ENCODE assay signal across 11 mouse cellular contexts in the genomic region with DNA sequence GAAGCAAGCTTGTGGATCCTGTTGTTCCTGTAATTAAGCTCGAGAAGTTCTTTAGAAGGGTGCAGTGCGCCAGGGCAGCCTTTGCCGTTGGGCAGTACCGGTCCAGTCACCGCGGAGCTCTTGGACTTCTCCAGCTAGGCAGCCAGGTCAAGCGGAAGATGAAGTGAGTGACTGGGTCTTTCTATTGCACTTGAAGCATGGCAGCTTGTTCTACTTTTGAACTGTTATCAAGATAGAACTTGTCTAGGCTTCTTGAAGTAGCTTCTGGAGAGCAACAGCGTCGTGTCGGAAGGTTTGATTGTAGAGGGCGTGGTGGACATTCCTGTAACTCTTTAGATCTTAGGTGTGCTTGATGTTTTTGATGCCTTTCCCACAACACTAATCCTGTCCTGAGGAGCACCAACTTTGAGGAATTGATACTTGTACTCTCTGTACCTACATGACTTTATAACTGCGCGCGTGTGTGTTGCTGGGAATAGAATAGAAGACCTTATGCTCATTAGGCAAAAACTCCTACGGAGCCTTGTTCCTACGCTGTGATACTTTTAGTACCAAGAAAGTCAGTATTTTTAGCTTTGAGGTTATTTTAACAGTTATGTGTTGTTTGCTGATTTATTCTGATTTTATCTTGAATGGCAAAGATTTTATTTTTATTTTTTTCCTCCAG. TPM values are rescaled to one million over a fixed set of nuclear protein-coding genes. Genes with fewer than 3 reads are reported as not detected.
DNase-seq lines count a peak whose midpoint lies in the region; ATAC-seq and TF ChIP-seq lines count a peak whose summit lies in the region.
"Had no signal": no experiment of that assay in that cellular context is flagged by ENCODE, and none has a peak within 500 bp of the region (broad histone marks: within the 10 kb centered on the region; RNA-seq: fewer than 3 reads in every experiment).

No protein-coding gene starts in this region.

- no peak overlapping the region for H3K9ac ChIP-seq in heart, embryonic 11.5 days (ENCODE audit: low read depth, low read length)
- H3K9ac ChIP-seq in limb, embryonic 15.5 days = no peak overlapping the region
- no peak overlapping the region for H3K9ac ChIP-seq in stomach, embryonic 15.5 days
- H3K9ac ChIP-seq: limb, embryonic 12.5 days had no signal

- no peaks in the 10 kb centered on the region for H3K9me3 ChIP-seq in heart, embryonic 11.5 days (replicated peaks; ENCODE audit: control insufficient read depth, low read length)
- no peaks in the 10 kb centered on the region for H3K9me3 ChIP-seq in limb, embryonic 15.5 days
- H3K9me3 ChIP-seq in stomach, embryonic 15.5 days = no peaks in the 10 kb centered on the region
- H3K9me3 ChIP-seq: limb, embryonic 12.5 days; midbrain, embryonic 10.5 days had no signal

- peaks cover 37% of the 10 kb centered on the region for H3K4me1 ChIP-seq in heart, embryonic 11.5 days (ENCODE audit: control insufficient read depth, insufficient read depth, low read length)
- H3K4me1 ChIP-seq in limb, embryonic 15.5 days = peaks cover 45% of the 10 kb centered on the region
- peaks cover 10% of the 10 kb centered on the region for H3K4me1 ChIP-seq in stomach, embryonic 15.5 days

- H3K4me3 ChIP-seq in heart, embryonic 11.5 days (ENCODE audit: low read depth, low read length) = no peak overlapping the region
- no peak overlapping the region for H3K4me3 ChIP-seq in left cerebral cortex, adult 2 months
- H3K4me3 ChIP-seq in limb, embryonic 15.5 days = no peak overlapping the region
- H3K4me3 ChIP-seq in stomach, embryonic 15.5 days (replicated peaks) = no peak overlapping the region
- H3K4me3 ChIP-seq: limb, embryonic 12.5 days; midbrain, embryonic 10.5 days had no signal

- H3K36me3 ChIP-seq in heart, embryonic 11.5 days (ENCODE audit: control insufficient read depth, insufficient read depth, low read length) = 0 out of 2 replicates have a peak, but pooled peaks cover 2% of the 10 kb centered on the region
- H3K36me3 ChIP-seq in limb, embryonic 15.5 days = peaks cover 9% of the 10 kb centered on the region
- H3K36me3 ChIP-seq in stomach, embryonic 15.5 days = 0 out of 2 replicates have a peak, but pooled peaks cover 4% of the 10 kb centered on the region

- H3K27me3 ChIP-seq in heart, embryonic 11.5 days (ENCODE audit: control insufficient read depth, insufficient read depth, low read length) = no peaks in the 10 kb centered on the region
- no peaks in the 10 kb centered on the region for H3K27me3 ChIP-seq in limb, embryonic 15.5 days
- no peaks in the 10 kb centered on the region for H3K27me3 ChIP-seq in stomach, embryonic 15.5 days (replicated peaks)
- H3K27me3 ChIP-seq: limb, embryonic 12.5 days had no signal

- DNase-seq in heart, postnatal 10 days = no peak
- no peak for DNase-seq in left cerebral cortex, adult 2 months (ENCODE audit: extremely low spot score in 1 of 2, low spot score in 2 of 2)
- DNase-seq in left cerebral cortex, adult 9 months (ENCODE audit: low spot score in 2 of 2) = no peak
- DNase-seq in thymus, postnatal 36 days = no peak
- DNase-seq in urinary bladder, postnatal 4 days (ENCODE audit: low spot score in 2 of 2) = no peak

- no peak overlapping the region for H3K27ac ChIP-seq in heart, embryonic 11.5 days (ENCODE audit: low read depth, low read length)
- peak overlapping the region; percentile 87 for H3K27ac ChIP-seq in left cerebral cortex, adult 2 months
- H3K27ac ChIP-seq in limb, embryonic 15.5 days = 0 out of 2 replicates have a peak overlapping the region, but pooled peaks have one; percentile 11
- 0 out of 2 replicates have a peak overlapping the region, but pooled peaks have one; percentile 49 for H3K27ac ChIP-seq in stomach, embryonic 15.5 days
- H3K27ac ChIP-seq: midbrain, embryonic 10.5 days had no signal

- no peak for TF ChIP-seq CTCF in left cerebral cortex, adult 2 months (IDR thresholded peaks at IDR 0.05)

- ATAC-seq in heart, embryonic 11.5 days (replicated peaks; ENCODE audit: insufficient number of reproducible peaks, low FRiP score, low TSS enrichment) = no peak
- ATAC-seq in limb, embryonic 15.5 days (ENCODE audit: insufficient number of reproducible peaks, low FRiP score, low TSS enrichment, low read depth) = no peak
- ATAC-seq in stomach, embryonic 15.5 days (ENCODE audit: insufficient read depth, low FRiP score, low read depth) = no peak
- ATAC-seq: forebrain, embryonic 14.5 days had no signal

- peak overlapping the region; percentile 19 for H3K4me2 ChIP-seq in heart, embryonic 11.5 days
- H3K4me2 ChIP-seq in limb, embryonic 15.5 days = no peak overlapping the region
- H3K4me2 ChIP-seq in stomach, embryonic 15.5 days = no peak overlapping the region
- H3K4me2 ChIP-seq: limb, embryonic 12.5 days had no signal

- intact Hi-C loops in heart, postnatal 10 days (cut with DNase I) = no loop called here
- intact Hi-C loops in left cerebral cortex, adult 2 months (cut with DNase I) = loop anchor here (5.0 kb wide), 2 partner anchors 115 to 135 kb away; no protein-coding TSS in a partner anchor

- 68% methylated on average over 16 of the region's 16 CpGs for WGBS in heart, embryonic 11.5 days (ENCODE audit: insufficient replicate concordance)
- 78% methylated on average over 16 of the region's 16 CpGs for WGBS in limb, embryonic 15.5 days
- WGBS in stomach, embryonic 15.5 days = 79% methylated on average over 16 of the region's 16 CpGs

RNA-seq across cellular contexts. Expression of a gene that starts 41.2 kb away (rescaled TPM):
- polyA plus RNA-seq in heart, embryonic 11.5 days (2014; fragmentation: Nextera tagmentation; extraction: Ambion mirVana) = 11.9 and 14.9 TPM in 2 replicates
- total RNA-seq in heart, postnatal 10 days (2021) = 10 to 100 TPM; 39.2 to 39.3 TPM
- 100 to 1,000 TPM; 117 to 118 TPM for total RNA-seq in left cerebral cortex, adult 2 months (2021)
- 18.9 and 22.9 TPM in 2 replicates for polyA plus RNA-seq in limb, embryonic 15.5 days (2015; fragmentation: Nextera tagmentation; extraction: Ambion mirVana)
- 12.5 and 18.3 TPM in 2 replicates for polyA plus RNA-seq in stomach, embryonic 15.5 days (2015; fragmentation: Nextera tagmentation; extraction: Ambion mirVana)
